Mouse (Mus musculus) liver, adult (tissue): ENCODE data around the gene Ficd.

Experiments used
- GATA4 ChIP-seq: IDR thresholded peaks from 2 replicates; pipeline ENCODE4 v1.6.1; 2014; ENCODE audit warnings: mild to moderate bottlenecking, low read length; ENCODE audit not compliant: insufficient replicate concordance

The Ficd gene

DNA sequence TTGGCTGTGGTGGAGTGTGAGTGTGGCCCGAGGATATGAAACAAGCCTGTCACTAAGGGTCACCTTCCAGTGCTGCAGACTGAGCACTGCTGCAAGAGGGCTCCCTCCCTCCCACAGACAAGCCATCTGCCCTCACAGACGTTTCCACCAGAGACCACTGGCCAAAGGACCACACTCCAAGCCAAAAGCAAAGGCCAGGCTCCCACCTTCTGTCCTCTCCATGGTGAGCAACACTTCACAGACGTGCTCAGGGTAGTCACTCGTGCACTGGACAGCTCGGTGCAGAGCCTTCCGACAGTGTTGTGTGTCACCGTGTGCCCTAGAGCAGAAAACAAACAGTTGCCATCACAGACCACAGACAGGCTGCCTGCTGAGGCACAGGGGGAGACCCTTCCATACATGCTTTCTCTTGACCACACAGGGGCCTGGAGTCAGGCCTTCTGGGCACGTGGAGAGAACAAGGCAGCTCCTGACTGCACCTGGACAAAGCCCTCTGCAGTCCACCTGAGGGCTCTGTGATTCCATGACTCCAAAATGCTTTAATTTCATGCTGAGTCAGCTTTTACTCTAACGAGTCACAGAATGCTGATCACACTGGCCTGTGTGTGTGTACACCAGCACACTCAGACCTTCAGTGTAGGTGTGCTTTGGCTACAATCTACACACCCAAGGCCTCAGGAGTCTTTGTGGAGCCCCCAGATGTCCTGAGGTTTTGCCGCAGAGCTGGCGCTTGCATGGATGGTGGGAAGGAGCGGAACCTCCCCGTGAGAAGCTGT lies 13.1 kb downstream of the Ficd start:
- no peak for TF ChIP-seq GATA4

DNA sequence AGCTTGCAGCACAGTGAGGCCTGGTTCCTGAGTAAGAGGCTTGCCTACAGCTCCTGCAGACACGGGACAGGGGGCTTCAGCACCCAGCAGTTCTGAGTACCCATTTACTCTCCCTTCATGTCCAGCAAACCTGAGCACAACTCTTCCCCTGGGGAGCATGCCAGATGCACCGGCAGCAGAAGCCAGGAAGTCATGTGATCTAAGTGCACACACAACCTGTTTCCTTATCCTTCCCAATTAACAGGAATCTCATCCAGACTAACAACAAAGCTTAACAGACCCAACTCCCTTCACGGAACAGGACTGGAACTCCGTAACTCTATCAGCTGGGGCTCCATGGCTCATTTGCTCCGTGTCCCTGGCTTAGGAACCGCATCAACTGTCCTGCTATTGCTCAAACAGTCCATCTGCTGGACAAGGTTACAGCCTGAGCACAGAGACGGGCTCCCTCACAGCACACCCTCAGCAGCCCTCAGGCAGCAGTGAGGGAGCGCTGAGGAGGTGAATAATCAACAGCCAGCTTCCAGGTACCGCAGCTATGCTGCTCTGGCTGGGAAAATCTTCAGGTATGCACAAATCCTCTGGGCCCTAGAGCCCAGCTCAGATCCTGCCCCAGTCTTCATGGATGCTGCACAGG lies 16.0 kb downstream of the Ficd start:
- no peak for TF ChIP-seq GATA4

DNA sequence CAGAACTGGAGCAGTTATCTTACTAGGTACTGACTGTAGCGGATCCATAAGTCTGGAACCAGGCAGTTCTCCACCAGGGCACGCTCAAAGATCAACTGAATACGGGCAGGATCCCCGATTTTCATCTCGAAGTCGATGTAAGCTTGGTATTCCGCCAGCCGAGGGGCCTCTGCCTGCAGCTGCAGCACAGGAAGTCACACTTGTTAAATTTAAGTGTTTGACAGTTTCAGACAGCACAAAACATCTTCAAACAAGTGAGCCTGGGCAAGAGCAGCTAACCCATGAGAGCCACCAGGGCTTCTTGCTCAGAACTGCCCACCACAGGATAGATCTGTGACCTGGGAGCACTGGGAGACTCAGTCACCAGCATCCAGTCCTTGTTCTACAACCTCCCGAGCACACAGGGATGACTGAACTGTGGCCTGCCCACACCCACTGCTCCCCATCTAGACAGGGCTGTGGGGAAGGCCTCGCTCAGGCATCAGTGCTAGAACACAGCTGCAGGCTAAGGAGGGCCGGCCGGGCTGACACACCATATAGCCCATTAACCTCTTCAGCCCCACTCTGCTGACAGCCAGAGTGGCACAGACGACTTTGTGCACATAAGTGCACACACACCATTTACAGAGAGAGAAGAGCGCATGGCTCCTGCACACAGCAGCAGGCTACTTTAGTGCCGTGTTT lies 19.9 kb downstream of the Ficd start:
- TF ChIP-seq GATA4: no peak

DNA sequence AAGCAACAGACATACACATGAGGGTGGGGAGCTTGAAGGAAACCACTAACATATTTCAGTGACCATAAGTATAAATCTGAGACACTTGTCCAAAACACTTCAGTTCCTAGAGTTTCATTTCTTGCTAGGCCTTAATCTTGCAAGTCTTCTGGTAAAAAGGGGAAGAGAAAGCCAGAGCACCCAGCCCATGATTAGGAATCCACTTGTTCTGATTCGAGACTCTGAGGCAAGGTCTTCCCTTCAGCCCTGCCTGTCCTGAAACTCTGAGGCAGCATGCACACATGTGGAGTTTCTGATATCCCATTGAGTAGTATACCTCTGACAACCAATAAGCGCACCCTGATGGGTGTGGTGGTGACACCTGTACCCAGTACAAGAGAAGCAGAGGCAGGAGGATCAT lies 26.0 kb downstream of the Ficd start:
- TF ChIP-seq GATA4: no peak

DNA sequence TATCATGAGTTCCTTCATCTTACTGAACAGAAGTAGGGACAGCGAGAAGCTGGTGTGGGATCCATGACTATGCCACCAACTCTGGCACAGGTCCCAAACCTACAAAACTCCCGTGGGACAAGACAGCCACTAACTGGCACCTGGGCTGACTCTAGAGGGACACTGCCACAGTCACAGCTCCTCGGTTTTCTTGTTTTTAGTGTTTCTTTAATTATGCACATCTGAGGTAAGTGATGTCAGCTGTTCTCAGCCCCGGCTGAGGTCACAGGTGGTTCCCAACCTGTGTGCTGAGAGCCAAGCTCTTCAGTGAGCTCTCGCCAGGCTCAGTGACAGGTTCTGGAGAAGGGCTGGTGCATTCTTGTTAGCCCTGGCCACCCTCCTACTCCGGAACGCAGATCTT lies 28.8 kb downstream of the Ficd start:
- no peak for TF ChIP-seq GATA4

DNA sequence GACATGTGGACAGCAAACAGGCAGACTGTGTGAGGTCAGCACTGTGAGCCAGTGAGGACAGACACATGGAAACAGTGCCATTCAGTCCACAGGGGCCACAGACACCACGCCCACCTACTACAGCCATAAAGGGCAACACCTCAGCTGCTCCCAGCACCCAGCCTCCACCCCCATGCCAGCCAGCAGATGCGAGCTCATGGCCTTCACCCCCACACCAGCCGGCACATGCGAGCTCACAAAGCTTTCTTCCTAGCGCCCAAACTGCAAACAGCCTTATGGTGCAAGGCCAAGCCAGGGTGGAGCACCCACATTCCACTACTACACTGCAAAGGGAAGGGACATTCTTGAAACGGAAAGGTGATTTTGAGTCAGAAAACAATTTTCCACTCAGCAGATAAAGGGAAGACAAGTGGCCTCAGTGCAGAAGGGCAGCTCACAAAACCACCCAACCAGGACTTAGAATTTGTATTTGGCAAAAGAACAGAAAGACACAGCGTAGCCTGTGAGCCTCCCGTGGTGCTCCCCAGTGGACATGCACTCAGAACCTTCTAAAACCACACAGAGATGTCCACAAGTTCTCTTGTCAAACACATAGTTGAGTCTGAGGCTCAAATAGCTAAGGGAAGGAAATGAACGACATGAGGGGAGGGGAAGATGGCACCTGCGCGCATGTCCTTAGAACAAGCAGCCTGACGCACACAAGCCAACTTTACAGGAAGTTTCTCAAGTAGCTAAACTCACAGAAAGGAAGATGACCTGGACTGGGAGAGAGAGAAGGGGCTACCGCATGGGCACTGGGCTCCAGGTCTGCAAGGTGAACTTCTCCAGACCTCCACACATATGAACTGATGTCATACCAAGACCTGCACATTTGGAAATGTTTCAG lies 30.3 kb downstream of the Ficd start:
- no peak for TF ChIP-seq GATA4

DNA sequence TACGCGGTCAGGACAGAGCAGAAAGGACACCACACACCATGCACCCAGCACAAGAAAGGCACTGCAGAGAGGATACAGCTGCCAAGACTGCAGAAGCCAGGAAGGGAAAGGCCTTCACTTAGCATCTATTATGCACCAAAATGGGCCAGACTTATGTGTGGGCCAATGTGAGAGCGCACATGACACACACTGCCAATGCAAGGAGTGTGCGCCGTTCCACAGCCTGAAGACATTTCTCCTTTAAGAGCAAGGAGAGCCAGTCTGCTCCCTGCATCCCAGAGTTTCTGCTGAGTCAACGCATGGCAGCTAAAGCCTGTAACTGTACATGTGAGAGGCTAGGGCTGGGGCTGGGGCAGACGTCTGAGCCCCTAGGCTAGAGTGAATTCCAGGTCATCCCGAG lies 33.2 kb downstream of the Ficd start:
- TF ChIP-seq GATA4: no peak

DNA sequence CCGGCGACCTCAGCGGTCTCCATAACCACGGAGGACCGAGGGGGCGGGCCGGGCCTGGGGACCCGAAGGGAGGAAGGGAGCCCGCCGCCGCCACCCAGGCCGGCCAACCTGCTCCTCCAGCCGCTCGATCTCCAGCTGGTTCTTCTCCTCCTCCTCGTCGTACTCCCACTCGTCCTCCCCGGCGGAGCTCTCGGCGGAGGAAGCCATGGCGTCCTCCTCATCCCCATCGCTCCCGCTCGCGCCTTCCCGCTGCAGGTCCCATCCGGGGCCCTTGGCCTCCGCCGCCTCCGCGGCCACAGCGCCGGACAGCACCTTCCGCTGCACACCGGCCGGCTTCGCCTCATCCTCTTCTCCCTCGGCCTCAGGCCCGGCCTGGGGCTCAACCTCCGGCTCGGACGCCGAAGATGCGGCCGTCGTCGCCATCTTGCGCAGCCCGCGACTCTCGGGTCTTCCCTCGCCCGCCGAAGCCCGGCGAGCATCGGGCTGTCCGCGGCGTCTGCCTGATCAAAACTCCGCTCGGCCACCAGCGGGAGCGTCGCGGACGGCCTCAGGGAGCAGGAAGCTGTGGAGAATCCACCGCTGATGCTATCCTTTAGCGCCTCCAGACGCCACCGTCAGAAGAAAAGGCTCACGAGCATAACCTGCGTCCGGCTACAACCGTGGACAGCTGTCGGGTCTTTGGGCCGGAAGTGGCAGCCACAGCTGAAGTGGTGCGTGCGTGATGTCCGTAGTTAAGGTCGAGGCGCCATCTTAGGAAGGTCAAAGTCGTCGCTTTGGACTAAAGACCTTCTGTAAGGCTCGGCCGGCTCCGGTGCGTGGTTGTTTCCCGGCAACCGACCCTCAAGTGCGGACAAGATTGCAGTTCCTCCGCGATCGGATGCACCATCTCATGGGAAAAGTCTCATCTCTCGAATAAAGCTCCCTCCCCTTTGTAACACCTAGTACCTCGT lies 35.9 kb downstream of the Ficd start:
- TF ChIP-seq GATA4: no peak

DNA sequence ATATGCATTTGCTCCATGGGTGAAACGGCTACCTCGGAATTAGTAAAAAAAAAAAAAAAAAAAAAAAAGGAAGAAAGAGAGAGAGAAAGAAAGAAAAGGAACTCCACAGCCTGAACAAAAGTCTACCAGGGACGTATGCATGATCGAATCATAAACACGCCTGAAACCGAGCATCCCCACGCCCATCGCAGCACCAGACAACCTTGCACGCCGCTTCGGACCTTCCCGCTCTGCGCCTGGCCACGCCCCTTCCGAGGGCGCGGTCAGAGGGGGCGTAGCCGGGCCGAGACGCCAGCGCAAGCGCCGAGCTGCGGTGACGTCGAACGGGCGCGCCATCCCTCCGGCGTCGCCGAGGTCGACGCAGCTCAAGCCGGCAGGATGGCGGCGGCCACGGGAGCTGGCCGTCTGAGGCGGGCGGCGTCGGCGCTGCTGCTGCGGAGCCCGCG lies 36.9 kb downstream of the Ficd start, which contains the start of the genes Sart3 and Iscu:
TSS of gene Sart3 (minus strand) at position 61 of the 446 bp plus-strand sequence.
TSS of gene Iscu (plus strand) at position 299 of the 446 bp plus-strand sequence.
- TF ChIP-seq GATA4: peak; percentile 14; the same call in 1 of the 2 replicates

DNA sequence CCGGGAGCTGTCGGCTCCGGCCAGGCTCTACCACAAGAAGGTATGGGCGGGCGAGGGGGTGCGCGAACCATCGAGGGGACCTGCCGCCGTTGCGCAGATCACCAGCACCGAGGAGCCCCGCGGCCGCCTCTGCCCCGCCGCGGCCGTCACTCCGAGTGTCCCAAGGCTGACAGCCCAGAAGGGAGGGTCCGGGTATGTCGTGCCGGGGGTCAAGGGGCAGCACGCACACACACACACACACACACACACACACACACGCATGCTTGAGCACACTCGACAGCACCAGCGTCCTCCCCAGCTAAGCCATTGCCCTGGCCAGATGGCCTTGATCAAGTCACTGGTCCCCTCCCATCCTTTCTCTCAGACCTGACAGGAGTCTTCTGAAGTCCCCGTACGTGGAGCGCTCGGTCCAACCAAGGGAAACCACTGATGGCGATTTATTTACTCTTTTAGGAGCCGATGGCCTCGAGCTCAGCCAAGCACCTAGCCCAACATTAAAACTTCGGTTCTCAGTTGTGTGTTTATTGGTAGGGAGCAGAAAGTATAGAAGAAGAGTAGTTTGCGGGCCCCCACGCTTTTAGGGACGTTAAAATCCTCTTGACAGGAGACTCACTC lies 37.4 kb downstream of the Ficd start:
- TF ChIP-seq GATA4: no peak

DNA sequence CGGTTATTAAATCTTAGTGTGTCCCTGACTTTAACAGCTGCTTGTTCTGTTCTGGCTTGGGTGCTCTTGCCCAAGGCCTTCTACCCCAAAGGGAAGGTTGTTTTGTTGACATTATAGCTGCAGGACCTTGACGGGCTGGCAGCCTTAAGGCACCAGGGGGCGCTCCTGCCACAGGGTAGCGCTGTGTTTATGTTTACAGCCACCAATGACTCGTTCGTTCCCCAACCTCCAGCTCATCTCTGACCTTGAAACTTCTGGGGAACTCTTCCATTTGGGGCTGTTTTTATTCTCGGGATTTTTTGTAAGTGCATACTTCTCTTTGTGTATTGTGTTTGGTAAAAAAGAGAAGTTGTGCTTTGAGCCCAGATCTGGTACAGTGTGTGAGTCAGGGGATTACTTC lies 38.1 kb downstream of the Ficd start:
- TF ChIP-seq GATA4: no peak

DNA sequence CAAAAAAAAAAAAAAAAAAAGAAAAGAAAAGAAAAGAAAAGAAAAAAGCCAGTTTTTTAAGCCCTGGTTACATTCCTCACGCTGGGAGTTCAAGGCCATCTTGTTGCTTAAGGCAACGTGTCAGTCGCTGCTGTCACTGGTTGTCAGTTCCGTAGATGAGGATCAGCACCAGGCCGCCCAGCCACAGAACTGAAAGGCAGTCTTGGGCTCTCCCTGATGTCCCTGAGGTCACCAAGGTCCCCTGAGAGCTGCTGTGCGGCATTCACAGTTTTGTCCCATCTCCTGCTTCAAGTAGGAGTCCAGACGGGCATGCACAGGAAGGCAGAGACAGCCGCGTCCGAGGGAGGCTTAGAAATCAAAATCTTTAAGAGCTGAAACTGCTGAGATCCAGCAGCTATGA lies 40.0 kb downstream of the Ficd start:
- no peak for TF ChIP-seq GATA4

DNA sequence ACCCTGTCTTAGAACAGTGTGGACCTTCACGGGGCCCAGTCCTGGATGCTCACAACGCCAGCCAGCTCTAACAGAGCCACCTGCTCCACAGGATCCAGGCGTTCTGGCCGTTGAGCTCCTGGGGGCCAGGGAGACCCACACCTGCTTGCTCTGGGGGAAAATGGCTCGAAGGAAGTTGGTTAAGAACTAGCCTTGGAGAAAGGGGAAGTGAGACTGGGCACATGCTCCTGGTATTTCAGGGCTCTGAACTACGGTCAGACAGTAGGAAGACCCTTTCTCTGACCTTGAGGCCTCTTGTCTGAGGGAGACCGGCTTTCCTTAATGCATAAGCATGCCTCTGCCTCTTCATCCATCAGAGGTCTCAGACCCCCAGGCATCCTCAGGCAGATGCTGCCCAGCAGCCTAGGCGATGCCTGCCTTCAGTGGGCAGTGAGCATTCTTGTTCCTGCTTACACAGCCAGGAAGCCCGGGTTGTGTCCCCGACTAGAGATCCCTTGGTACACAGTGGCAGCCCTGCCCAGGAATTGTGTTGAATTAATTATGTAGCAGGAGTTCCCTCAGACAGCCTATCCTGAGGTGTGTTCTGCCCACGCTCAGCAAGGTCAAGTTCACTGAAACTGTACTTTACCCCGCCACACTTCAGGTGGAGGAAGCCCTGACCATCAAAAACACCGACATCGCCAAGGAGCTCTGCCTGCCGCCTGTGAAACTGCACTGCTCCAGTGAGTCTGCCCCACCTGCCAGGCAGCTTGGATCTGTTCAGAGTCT lies 40.7 kb downstream of the Ficd start:
- TF ChIP-seq GATA4: no peak

DNA sequence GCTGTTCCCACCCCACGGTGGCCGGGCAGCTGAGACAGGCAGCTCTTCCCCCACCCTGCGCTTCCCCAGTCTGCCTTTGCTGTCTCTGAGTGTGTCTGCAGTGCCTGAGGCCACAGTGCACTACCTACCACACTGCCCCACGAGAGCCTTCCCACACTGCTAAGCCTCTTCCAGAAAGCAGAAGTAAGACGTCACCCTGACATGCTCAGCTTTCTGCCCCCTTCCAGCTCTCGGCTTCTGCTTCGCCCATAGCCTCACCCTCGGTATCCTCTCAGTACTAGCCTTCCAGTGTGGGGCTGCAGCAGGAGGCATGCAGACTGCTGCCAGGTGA lies 41.3 kb downstream of the Ficd start:
- TF ChIP-seq GATA4: no peak
